Mouse (Mus musculus) E14TG2a.4 (cell line): ENCODE measurements around the gene Timm10.

Experiments used
- CTCF ChIP-seq: conservative IDR thresholded peaks from 2 replicates; pipeline ENCODE4 v1.5.1; 2014; ENCODE audit warnings: low read length
- NANOG ChIP-seq: IDR thresholded peaks from 2 replicates; pipeline ENCODE4 v1.6.1; 2014; ENCODE audit warnings: borderline replicate concordance, low read length, mixed read lengths
- POU5F1 ChIP-seq: IDR thresholded peaks from 2 replicates; pipeline ENCODE4 v1.6.1; 2014; ENCODE audit warnings: low read length, borderline replicate concordance

DNA sequence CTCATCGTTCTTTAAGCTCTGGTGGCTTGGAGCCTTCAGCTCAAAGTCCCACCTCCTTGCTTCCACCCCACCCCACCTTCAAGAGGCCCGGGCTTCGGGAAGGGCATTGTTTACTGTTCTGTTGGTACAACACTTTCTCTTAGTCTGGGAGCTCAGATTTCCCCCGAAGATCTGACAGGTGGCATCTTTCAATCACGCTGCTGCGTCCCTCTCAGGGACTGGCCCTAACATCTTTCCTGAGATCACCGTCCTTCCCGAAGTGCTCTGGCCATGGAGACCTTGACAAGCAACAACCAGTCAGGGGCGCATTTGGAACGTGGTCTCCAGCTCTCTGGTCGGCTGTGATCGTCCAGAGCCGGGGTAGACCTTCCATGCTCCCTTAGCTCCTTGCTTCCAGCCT is 4.2 kb upstream of the Timm10 start, which contains the start of gene Smtnl1:
- TF ChIP-seq CTCF (no peak), POU5F1 (no peak), NANOG (no peak)
